Mouse (Mus musculus) liver, embryonic 14.5 days (tissue): ENCODE results near the gene 4930507D05Rik. TPM values are rescaled to one million over a fixed set of nuclear protein-coding genes. Genes with fewer than 3 reads are reported as not detected.

ENCODE experiments used
- ATAC-seq: fragments of 200-750 bp; cut with Nextera tagmentation; 2 replicates; pipeline ENCODE4 v1.8.0; 2017; ENCODE audit warnings: moderate number of reproducible peaks, mild to moderate bottlenecking, moderate library complexity; ENCODE audit not compliant: insufficient read depth
- DNase-seq, 3 experiments: peaks; one replicate each; pipeline ENCODE4 v3.0.0-alpha.2; 2012 to 2013; ENCODE audit warnings: low read depth in 3 of 3, low spot score in 3 of 3
- H3K27ac ChIP-seq: fragments of 300-500 bp; sonication (generic); 2 replicates; pipeline ENCODE4 v1.5.1; 2014; ENCODE audit warnings: moderate library complexity, mild to moderate bottlenecking, control low read depth, inconsistent platforms
- H3K27me3 ChIP-seq: fragments of 300-500 bp; sonication (generic); 2 replicates; pipeline ENCODE4 v1.6.1; 2014; ENCODE audit warnings: mild to moderate bottlenecking, low read length, moderate library complexity; ENCODE audit not compliant: control insufficient read depth, insufficient read depth
- H3K36me3 ChIP-seq: fragments of 300-500 bp; sonication (generic); replicated peaks from 2 replicates; pipeline ENCODE4 v1.6.1; 2014; ENCODE audit warnings: low read depth; ENCODE audit not compliant: control insufficient read depth, insufficient read depth
- H3K4me1 ChIP-seq, 2 experiments: fragments of 200-500 bp in 1 of 2; fragments of 300-500 bp in 1 of 2; sonication (generic) in 1 of 2; replicated peaks; 2 replicates each; pipeline ENCODE4 v1.6.1; 2012 to 2014; ENCODE audit warnings: antibody characterized with exemption in 1 of 2, inconsistent platforms in 1 of 2, low read length in 1 of 2; ENCODE audit not compliant: control insufficient read depth in 2 of 2, insufficient read depth in 2 of 2
- H3K4me2 ChIP-seq: fragments of 300-500 bp; sonication (generic); 2 replicates; pipeline ENCODE4 v1.6.1; 2014; ENCODE audit warnings: low read depth, mild to moderate bottlenecking, control low read depth, moderate library complexity
- H3K4me3 ChIP-seq, 2 experiments: fragments of 200-500 bp in 1 of 2; fragments of 300-500 bp in 1 of 2; sonication (generic) in 1 of 2; 2 replicates each; pipeline ENCODE4 v1.5.1; 2012 to 2014; ENCODE audit warnings: low read depth in 2 of 2, low read length in 2 of 2, mild to moderate bottlenecking in 2 of 2, control low read depth in 1 of 2, inconsistent platforms in 1 of 2, moderate library complexity in 1 of 2; ENCODE audit not compliant: insufficient read depth in 1 of 2
- H3K9ac ChIP-seq: fragments of 300-500 bp; sonication (generic); replicated peaks from 2 replicates; pipeline ENCODE4 v1.6.1; 2014; ENCODE audit warnings: mild to moderate bottlenecking, control low read depth, moderate library complexity
- H3K9me3 ChIP-seq: fragments of 300-500 bp; sonication (generic); 2 replicates; pipeline ENCODE4 v1.6.1; 2016; ENCODE audit warnings: low read length, mixed read lengths; ENCODE audit not compliant: control insufficient read depth
- CTCF ChIP-seq: IDR thresholded peaks from 2 replicates; pipeline ENCODE4 v1.5.1; 2016; ENCODE audit warnings: antibody characterized with exemption, low read depth, control low read depth
- EP300 ChIP-seq: IDR thresholded peaks from 2 replicates; pipeline ENCODE4 v1.6.1; 2016; ENCODE audit warnings: antibody characterized with exemption, low read depth
- WGBS: fragments of 180-500 bp; shearing (Covaris S2); extraction: QIAGEN DNeasy Blood & Tissue Kit; methylation state at CpG from one replicate; pipeline ENCODE4 v1.1.7; 2014; ENCODE audit not compliant: insufficient replicate concordance; 5-methylcytosine and 5-hydroxymethylcytosine counted together
- polyA plus RNA-seq, 2 experiments: library from polyadenylated mRNA; depleted of rRNA in 1 of 2; stranded (reverse) in 1 of 2; unstranded in 1 of 2; fragments of >200 nt; fragmentation: Nextera tagmentation in 1 of 2; extraction: Ambion mirVana in 1 of 2; gene quantifications; 2 replicates each; pipeline versions ENCODE4 v1.2.1 to v1.2.3; 2012 to 2014

4930507D05Rik gene
- 0.11 TPM in 2 replicates for polyA plus RNA-seq (2012; rRNA removed)
- 0.25 TPM in 1 of 2 replicates, not detected in the other for polyA plus RNA-seq (2014; fragmentation: Nextera tagmentation; extraction: Ambion mirVana)

DNA sequence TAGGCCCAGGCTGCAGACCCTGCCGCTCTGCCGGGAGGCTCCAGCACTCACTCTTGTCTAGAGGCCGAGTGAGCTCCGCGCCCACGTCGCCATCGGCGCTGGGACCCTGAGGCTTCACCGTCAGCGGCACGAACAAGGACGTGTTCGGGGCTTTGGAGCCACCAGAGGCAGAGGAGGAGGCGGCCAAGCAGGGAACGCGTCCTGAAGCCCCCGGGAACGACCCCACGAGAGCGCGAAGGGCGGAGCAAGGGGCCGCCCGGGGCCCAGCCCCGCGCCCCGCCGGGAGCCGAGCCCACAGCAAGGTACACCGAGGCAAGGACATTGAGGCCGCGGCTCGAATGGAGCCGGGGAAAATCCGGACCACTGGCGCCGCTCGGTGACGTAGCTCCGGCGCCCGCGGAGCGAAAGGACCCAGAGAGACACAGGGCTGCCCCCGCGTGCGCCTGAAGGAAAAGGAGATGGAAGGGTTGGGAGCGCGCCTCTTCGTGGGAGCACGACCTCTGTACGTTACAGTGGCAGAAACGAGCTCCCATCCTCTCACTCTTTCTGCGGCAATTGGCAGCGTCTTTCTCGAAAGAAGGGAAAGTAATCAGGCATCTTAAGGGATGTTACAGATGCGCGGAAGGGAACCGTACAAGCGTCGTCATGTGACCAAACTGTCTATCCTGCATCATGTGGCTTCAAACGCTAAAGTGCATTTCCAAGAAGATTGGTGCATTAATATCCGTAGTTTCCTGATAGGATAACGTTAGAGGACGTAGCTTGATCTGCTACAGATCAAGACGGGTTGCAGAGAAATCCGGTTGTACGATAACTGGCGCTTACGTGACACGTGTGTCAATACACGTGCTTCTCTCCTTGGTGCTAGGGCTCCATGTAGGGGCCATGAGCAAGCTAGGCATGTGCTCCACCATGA is at the start of gene 4930507D05Rik, which contains the start of gene Supv3l1:
4930507D05Rik (plus strand) TSS at position 126 of the 916 bp plus-strand sequence.
Supv3l1 (minus strand) TSS at position 375 of the 916 bp plus-strand sequence.
- Histone ChIP-seq H3K4me1 (peaks cover 11 to 17% of the 10 kb centered on the region in 2 experiments), H3K36me3 (peaks cover 9% of the 10 kb centered on the region), H3K27ac (peak within 1 kb of the TSS; percentile 71), H3K4me3 (peak within 1 kb of the TSS; percentile 80 to 100), H3K27me3 (no peaks in the 10 kb centered on the region), H3K9me3 (no peaks in the 10 kb centered on the region), H3K4me2 (peak within 1 kb of the TSS; percentile 73), H3K9ac (peak within 1 kb of the TSS; percentile 99)
- DNase-seq, result peak; percentile 67 to 78 (median 68)
- TF ChIP-seq CTCF, result no peak
- peak; percentile 79 for TF ChIP-seq EP300
- under 1% methylated on average over 73 of the region's 73 CpGs for WGBS
- ATAC-seq, result peak; percentile 84

DNA sequence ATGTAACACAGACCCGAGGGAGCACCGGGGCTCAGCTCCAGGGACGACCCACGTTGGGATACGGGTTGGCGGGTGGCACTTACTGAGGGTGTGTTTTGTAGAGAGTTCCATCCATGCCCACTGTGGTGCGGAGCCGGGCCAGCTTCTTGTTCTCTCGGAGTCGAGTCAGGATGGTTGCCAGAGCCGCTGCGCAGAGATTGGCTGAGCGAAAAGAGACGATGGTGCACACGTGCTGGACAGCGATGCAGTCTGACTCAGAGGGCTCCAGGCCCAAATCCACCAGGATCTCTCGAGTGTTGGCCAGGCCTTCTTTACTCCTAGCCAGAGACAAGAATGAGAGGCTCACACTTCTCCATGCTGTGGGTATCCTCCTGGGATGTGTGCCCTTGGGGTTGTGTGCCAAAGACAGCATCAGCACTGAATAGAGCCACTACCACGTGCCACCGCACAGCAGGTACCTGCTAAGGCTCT is 47.6 kb upstream of the 4930507D05Rik start:
- Histone ChIP-seq H3K27me3 (no peaks in the 10 kb centered on the region; the same call in 1 of the 2 replicates), H3K4me2 (no peak overlapping the region), H3K9me3 (no peaks in the 10 kb centered on the region), H3K4me1 (no peaks in the 10 kb centered on the region), H3K36me3 (no peaks in the 10 kb centered on the region), H3K4me3 (no peak overlapping the region), H3K9ac (no peak overlapping the region), H3K27ac (no peak overlapping the region)
- DNase-seq (no peak), ATAC-seq (no peak)
- WGBS, result 81% methylated on average over 19 of the region's 19 CpGs
- TF ChIP-seq CTCF, result no peak
- no peak for TF ChIP-seq EP300

DNA sequence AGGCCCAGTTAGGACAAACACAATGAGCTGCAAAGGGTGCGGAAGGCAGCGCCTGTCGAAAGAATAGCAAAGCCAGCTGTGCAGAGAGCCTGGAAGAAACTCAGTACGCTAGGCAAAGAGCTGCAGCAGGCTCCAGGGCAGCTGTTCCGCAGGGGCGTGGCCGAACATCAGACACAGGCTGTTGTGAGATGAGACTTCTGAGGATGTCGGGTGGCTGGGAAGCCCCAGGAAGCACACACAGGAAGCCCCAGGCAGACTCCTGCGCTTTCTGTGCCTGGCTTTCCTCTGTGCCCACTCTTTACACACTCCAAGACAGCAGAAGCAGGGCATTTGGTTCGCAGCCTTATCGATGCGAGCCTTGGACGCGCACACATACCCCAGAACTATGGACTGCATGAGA is 44.4 kb upstream of the 4930507D05Rik start:
- DNase-seq (no peak), ATAC-seq (no peak)
- H3K9ac ChIP-seq, result no peak overlapping the region
- H3K36me3 ChIP-seq, result no peaks in the 10 kb centered on the region
- WGBS, result 51% methylated on average over 14 of the region's 14 CpGs
- no peaks in the 10 kb centered on the region; the same call in 1 of the 2 replicates for H3K27me3 ChIP-seq
- H3K4me1 ChIP-seq, result no peaks in the 10 kb centered on the region
- no peak overlapping the region for H3K4me3 ChIP-seq
- H3K4me2 ChIP-seq, result no peak overlapping the region
- TF ChIP-seq CTCF (no peak), EP300 (no peak)
- no peak overlapping the region for H3K27ac ChIP-seq
- no peaks in the 10 kb centered on the region for H3K9me3 ChIP-seq

DNA sequence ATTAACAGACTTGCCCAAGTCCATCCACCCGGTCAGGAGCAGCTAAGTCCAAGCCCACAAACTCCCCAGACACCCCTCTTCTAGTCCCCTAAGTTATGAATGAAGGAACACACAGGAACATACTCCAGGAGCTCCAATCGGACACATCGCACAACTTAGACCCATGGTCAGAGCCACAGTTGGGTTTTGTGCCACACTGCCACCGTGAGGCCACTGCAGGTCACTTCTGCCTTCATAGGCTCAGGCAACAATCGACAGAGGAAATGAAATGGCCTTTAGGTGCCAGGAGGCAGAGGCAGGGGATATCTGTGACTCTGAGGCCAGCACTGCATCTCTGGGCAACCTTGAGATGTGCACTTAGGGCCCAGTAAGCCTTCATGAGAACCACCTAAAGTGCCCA is 38.3 kb upstream of the 4930507D05Rik start:
- Histone ChIP-seq H3K27me3 (no peaks in the 10 kb centered on the region; the same call in 1 of the 2 replicates), H3K4me3 (no peak overlapping the region), H3K9ac (no peak overlapping the region), H3K27ac (no peak overlapping the region), H3K9me3 (no peaks in the 10 kb centered on the region), H3K4me2 (no peak overlapping the region), H3K36me3 (no peaks in the 10 kb centered on the region), H3K4me1 (peaks cover 4 to 14% of the 10 kb centered on the region in 2 experiments)
- TF ChIP-seq EP300, result no peak
- peak; percentile 93 for TF ChIP-seq CTCF
- ATAC-seq (no peak), DNase-seq (peak in 1 of 3 experiments; percentile 33)
- WGBS, result 7% methylated on average over 5 of the region's 5 CpGs
